Mouse (Mus musculus) kidney, postnatal 0 days (tissue): ENCODE data around the gene Mrtfa. TPM values are rescaled to one million over a fixed set of nuclear protein-coding genes. Genes with fewer than 3 reads are reported as not detected.
A peak's percentile ranks its signal among the peaks of the same experiment; 100 is the strongest.

Source experiments
- ATAC-seq: fragments of 200-750 bp; cut with Nextera tagmentation; replicated peaks from 2 replicates; pipeline ENCODE4 v1.8.0; 2017; ENCODE audit warnings: low read depth, moderate number of reproducible peaks, moderate TSS enrichment, moderate library complexity; ENCODE audit not compliant: low FRiP score
- DNase-seq: peaks from one replicate; pipeline ENCODE4 v3.0.0-alpha.2; 2016; ENCODE audit warnings: low spot score
- H3K27ac ChIP-seq: fragments of 300-500 bp; sonication (generic); 2 replicates; pipeline ENCODE4 v1.5.1; 2014; ENCODE audit warnings: mild to moderate bottlenecking
- H3K27me3 ChIP-seq: fragments of 300-500 bp; sonication (generic); 2 replicates; pipeline ENCODE4 v1.6.1; 2014; ENCODE audit warnings: low read length, mixed read lengths; ENCODE audit not compliant: insufficient read depth
- H3K36me3 ChIP-seq: fragments of 300-500 bp; sonication (generic); 2 replicates; pipeline ENCODE4 v1.6.1; 2014; ENCODE audit warnings: low read length, mixed read lengths; ENCODE audit not compliant: insufficient read depth
- H3K4me1 ChIP-seq: fragments of 300-500 bp; sonication (generic); replicated peaks from 2 replicates; pipeline ENCODE4 v1.6.1; 2014; ENCODE audit warnings: antibody characterized with exemption, low read length, mixed read lengths; ENCODE audit not compliant: insufficient read depth
- H3K4me2 ChIP-seq: fragments of 300-500 bp; sonication (generic); 2 replicates; pipeline ENCODE4 v1.6.1; 2014; ENCODE audit warnings: mild to moderate bottlenecking, low read length, moderate library complexity, mixed read lengths
- H3K4me3 ChIP-seq: fragments of 300-500 bp; sonication (generic); replicated peaks from 2 replicates; pipeline ENCODE4 v1.5.1; 2014; ENCODE audit warnings: low read depth, low read length
- H3K9ac ChIP-seq: fragments of 300-500 bp; sonication (generic); 2 replicates; pipeline ENCODE4 v1.6.1; 2014; ENCODE audit warnings: low read depth, low read length
- H3K9me3 ChIP-seq: fragments of 300-500 bp; sonication (generic); replicated peaks from 2 replicates; pipeline ENCODE4 v1.6.1; 2016; ENCODE audit warnings: low read length, inconsistent platforms, mixed read lengths
- CTCF ChIP-seq: IDR thresholded peaks from 2 replicates; pipeline ENCODE4 v1.5.1; 2016; ENCODE audit warnings: antibody characterized with exemption, low read depth, mild to moderate bottlenecking, moderate library complexity
- WGBS: fragments of 180-500 bp; shearing (Covaris S2); extraction: QIAGEN DNeasy Blood & Tissue Kit; methylation state at CpG from one replicate; pipeline ENCODE4 v1.1.7; 2014; 5-methylcytosine and 5-hydroxymethylcytosine counted together
- polyA plus RNA-seq: library from polyadenylated mRNA; unstranded; fragments of >200 nt; fragmentation: Nextera tagmentation; extraction: Ambion mirVana; gene quantifications from 2 replicates; pipeline ENCODE4 v1.2.1, GENCODE M21; 2015

Gene Mrtfa
- polyA plus RNA-seq, 1 experiment from 2014 or later = 14.1 TPM

DNA sequence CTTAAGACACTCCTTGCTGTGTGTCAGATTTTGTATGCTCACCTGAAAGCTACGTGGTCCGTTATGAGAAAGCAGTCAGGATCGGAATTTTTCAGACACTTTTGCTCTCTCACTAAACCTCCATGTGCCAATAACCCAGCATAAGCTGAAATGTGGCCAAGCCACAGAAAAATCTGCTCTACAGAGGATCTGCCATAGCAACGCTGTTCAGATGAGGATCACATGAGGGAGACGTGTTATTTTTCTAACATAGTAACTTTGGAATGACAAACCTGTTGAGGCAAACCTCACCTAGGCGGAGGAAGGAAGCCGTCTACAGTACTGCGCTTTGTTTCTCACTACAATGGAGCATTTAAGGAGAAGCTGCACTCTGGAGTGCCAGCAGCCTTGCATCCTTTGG lies 60.6 kb downstream of the Mrtfa start:
- no peaks in the 10 kb centered on the region for H3K27me3 ChIP-seq
- WGBS = 87% methylated on average over 8 of the region's 8 CpGs
- DNase-seq (no peak), ATAC-seq (no peak)
- H3K9ac ChIP-seq = no peak overlapping the region
- H3K4me1 ChIP-seq = peaks cover 8% of the 10 kb centered on the region; the same call in 1 of the 2 replicates
- H3K4me3 ChIP-seq = no peak overlapping the region
- no peaks in the 10 kb centered on the region for H3K36me3 ChIP-seq
- no peak for TF ChIP-seq CTCF
- H3K9me3 ChIP-seq = no peaks in the 10 kb centered on the region
- no peak overlapping the region for H3K4me2 ChIP-seq
- H3K27ac ChIP-seq = no peak overlapping the region

DNA sequence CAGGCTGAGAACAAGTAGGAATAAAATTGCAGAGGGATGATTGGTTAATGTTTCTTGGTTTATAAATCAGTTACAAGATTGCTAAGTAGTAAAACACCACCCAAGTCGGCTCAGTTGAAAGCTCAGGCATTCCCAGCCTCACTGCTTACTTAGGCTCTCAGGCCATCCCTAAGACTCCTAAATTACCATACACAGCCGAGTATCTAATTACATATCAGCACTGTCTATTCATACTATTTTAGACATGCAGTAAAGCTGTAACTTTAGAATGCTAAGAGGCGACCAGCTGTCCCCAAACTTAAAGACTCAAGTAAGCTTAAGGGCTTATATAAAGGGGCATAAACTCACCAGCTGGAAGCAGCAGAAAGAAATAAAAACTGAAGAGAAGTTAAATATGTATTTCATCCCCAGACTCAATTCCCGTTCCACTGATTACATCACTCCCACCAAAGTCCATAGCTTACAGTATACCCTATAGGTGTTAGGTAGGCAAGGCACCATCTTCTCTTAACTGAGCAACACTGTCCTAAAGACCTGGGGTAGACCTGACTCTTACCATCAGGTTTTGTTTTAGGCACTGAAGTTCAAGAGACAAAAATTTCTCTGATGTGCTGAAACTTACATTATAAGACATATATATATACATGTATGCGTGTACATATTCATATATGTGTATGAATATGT lies 62.3 kb downstream of the Mrtfa start:
- H3K36me3 ChIP-seq = no peaks in the 10 kb centered on the region
- TF ChIP-seq CTCF = no peak
- H3K27ac ChIP-seq = no peak overlapping the region
- ATAC-seq (no peak), DNase-seq (peak; percentile 82)
- WGBS = 46% methylated on average over 5 of the region's 5 CpGs
- H3K9ac ChIP-seq = no peak overlapping the region
- peaks cover 8% of the 10 kb centered on the region; the same call in 1 of the 2 replicates for H3K4me1 ChIP-seq
- H3K4me2 ChIP-seq = no peak overlapping the region
- H3K4me3 ChIP-seq = no peak overlapping the region
- no peaks in the 10 kb centered on the region for H3K9me3 ChIP-seq
- no peaks in the 10 kb centered on the region for H3K27me3 ChIP-seq

DNA sequence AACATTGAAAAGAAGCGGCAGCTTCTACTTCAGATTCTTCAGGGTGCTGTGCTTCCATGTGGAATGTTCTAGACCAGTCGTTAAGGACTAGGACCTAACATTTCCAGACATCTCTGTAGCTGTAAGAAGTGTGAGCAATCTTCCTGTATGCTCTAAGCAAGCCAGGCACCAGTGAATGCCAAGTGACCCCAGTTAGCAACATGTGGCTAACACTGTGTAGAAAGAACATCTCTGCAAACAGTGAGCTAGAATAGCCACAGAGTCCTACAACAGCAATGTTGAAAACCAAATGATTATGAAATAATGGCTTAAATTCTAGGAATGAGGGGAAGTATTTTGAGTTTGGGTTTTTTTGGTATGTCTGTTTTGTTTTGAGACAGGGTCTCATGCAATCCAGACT lies 66.3 kb downstream of the Mrtfa start:
- Histone ChIP-seq H3K4me2 (no peak overlapping the region), H3K27ac (no peak overlapping the region), H3K36me3 (no peaks in the 10 kb centered on the region), H3K9ac (no peak overlapping the region), H3K9me3 (no peaks in the 10 kb centered on the region), H3K27me3 (no peaks in the 10 kb centered on the region), H3K4me3 (no peak overlapping the region), H3K4me1 (peaks cover 15% of the 10 kb centered on the region; the same call in 1 of the 2 replicates)
- ATAC-seq (no peak), DNase-seq (no peak)
- WGBS = 96% methylated on average over 2 of the region's 2 CpGs
- TF ChIP-seq CTCF = no peak

DNA sequence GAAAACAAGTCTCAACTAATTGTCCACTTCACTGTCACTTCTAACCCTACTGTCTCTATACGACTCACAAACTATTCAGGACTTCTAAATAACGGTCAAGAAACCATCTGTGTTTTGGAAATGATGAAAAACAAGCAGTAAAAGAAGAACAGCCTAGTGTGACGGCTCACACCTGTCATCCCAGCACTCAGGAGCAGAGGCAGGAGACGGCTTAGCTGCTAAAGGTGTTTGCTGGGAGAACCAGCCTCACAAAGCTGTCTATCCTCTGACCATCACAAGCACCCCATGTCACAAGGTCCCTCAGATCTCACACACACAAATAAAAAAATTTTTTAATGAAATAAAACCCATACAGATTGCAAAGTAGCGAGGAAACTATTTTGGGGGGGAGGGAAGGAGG lies 67.4 kb downstream of the Mrtfa start:
- ATAC-seq (no peak), DNase-seq (no peak)
- Histone ChIP-seq H3K4me2 (no peak overlapping the region), H3K4me3 (no peak overlapping the region), H3K27ac (no peak overlapping the region), H3K9me3 (no peaks in the 10 kb centered on the region), H3K4me1 (0 out of 2 replicates have a peak, but pooled peaks cover 9% of the 10 kb centered on the region), H3K9ac (no peak overlapping the region), H3K27me3 (no peaks in the 10 kb centered on the region), H3K36me3 (no peaks in the 10 kb centered on the region)
- no peak for TF ChIP-seq CTCF
- 53% methylated on average over 5 of the region's 5 CpGs for WGBS

DNA sequence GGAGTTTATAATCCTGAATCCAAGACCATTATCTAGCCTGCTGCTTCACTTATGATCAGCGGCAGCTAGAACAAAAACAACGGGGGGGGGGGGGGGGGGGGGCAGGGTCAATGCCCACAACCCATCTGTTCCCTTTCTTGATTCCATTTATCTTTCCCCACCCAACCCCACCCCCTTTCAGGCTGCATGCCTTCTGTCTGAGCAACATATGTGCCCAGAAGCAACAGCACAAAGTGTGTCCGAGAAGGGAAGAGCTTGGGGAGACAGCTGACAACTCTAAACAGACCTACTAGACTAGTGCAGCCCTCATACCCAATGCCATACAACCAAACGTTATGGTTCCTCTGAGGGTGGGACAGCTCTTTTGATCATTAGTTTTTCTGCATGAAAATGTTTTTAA lies 68.0 kb downstream of the Mrtfa start:
- 39% methylated on average over 4 of the region's 4 CpGs for WGBS

DNA sequence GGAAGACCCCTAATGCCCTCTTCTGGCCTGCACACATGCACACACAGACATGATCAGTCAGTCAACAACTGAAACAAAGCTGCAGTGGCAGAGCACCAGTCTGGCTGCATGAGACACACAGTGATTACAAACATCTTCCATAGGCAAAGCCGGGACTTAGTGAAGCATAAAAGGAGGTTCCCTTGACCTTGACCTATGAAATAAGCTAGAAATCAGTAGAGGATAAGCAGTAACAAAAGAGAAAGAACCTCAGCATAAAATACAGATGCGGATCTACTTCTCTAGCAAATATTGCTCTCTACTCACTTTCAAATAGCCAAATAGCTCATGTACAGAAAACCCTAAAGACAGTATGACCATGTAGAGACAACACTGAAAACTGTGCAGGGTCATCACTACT lies 68.5 kb downstream of the Mrtfa start:
- ATAC-seq (no peak), DNase-seq (no peak)
- no peak for TF ChIP-seq CTCF
- H3K4me2 ChIP-seq = no peak overlapping the region
- no peak overlapping the region for H3K4me3 ChIP-seq
- H3K9me3 ChIP-seq = no peaks in the 10 kb centered on the region
- 51% methylated on average over 2 of the region's 2 CpGs for WGBS
- no peaks in the 10 kb centered on the region for H3K36me3 ChIP-seq
- no peak overlapping the region for H3K9ac ChIP-seq
- H3K4me1 ChIP-seq = 0 out of 2 replicates have a peak, but pooled peaks cover 6% of the 10 kb centered on the region
- H3K27me3 ChIP-seq = no peaks in the 10 kb centered on the region
- H3K27ac ChIP-seq = no peak overlapping the region

More for the DNA sequence above, 68.0 kb downstream of the Mrtfa start:
- TF ChIP-seq CTCF = no peak
- H3K9me3 ChIP-seq = no peaks in the 10 kb centered on the region
- no peak for ATAC-seq
- H3K4me1 ChIP-seq = 0 out of 2 replicates have a peak, but pooled peaks cover 6% of the 10 kb centered on the region
- H3K9ac ChIP-seq = no peak overlapping the region
- DNase-seq = no peak
- H3K4me3 ChIP-seq = no peak overlapping the region
- no peaks in the 10 kb centered on the region for H3K27me3 ChIP-seq
- no peak overlapping the region for H3K4me2 ChIP-seq
- no peak overlapping the region for H3K27ac ChIP-seq
- no peaks in the 10 kb centered on the region for H3K36me3 ChIP-seq
